Mouse (Mus musculus) G1E (cell line): Measurements from ENCODE around the gene Fgfr2. TPM values are rescaled to one million over a fixed set of nuclear protein-coding genes. Genes with fewer than 3 reads are reported as not detected.

Experiments used
- ATAC-seq: 2 replicates; pipeline ENCODE4 v1.8.0; 2016; ENCODE audit warnings: mild to moderate bottlenecking; ENCODE audit not compliant: insufficient number of reproducible peaks, poor library complexity, low FRiP score, severe bottlenecking; ENCODE audit errors: extremely low read depth
- DNase-seq: peaks from one replicate; pipeline ENCODE4 v3.0.0; 2012; ENCODE audit warnings: low spot score
- H3K27me3 ChIP-seq: 2 replicates; pipeline ENCODE4 v1.6.1; 2012; ENCODE audit warnings: mild to moderate bottlenecking, low read length, inconsistent platforms; ENCODE audit not compliant: insufficient read depth
- H3K36me3 ChIP-seq: replicated peaks from 2 replicates; pipeline ENCODE3; 2012; ENCODE audit warnings: mild to moderate bottlenecking, inconsistent platforms
- H3K4me1 ChIP-seq: 2 replicates; pipeline ENCODE4 v1.6.1; 2012; ENCODE audit warnings: low read depth, low read length, inconsistent platforms, mixed read lengths; ENCODE audit not compliant: insufficient read depth
- H3K4me3 ChIP-seq: 2 replicates; pipeline ENCODE4 v1.5.1; 2012; ENCODE audit warnings: low read depth, mild to moderate bottlenecking, inconsistent platforms, low read length, moderate library complexity, mixed read lengths
- H3K9me3 ChIP-seq: replicated peaks from 2 replicates; pipeline ENCODE4 v1.6.1; 2012; ENCODE audit warnings: inconsistent platforms
- CTCF ChIP-seq: IDR thresholded peaks from 2 replicates; pipeline ENCODE4 v1.5.1; 2012; ENCODE audit warnings: low read depth, low read length, inconsistent platforms, mixed read lengths
- GATA1 ChIP-seq: IDR thresholded peaks from 2 replicates; pipeline ENCODE4 v1.6.1; 2012; ENCODE audit warnings: borderline replicate concordance, low read length, inconsistent platforms, mixed read lengths
- GATA2 ChIP-seq: IDR thresholded peaks from 2 replicates; pipeline ENCODE4 v1.6.1; 2012; ENCODE audit warnings: low read depth, low read length, inconsistent platforms, borderline replicate concordance
- POLR2AphosphoS5 ChIP-seq: IDR thresholded peaks from 2 replicates; pipeline ENCODE4 v1.6.1; 2012; ENCODE audit warnings: low read depth, low read length, inconsistent platforms; ENCODE audit not compliant: insufficient replicate concordance
- TAL1 ChIP-seq: conservative IDR thresholded peaks from 2 replicates; pipeline ENCODE4 v1.6.1; 2012; ENCODE audit warnings: low read depth, low read length, inconsistent platforms, mixed read lengths
- polyA plus RNA-seq: library from polyadenylated mRNA; stranded (reverse); fragments of >175 nt; gene quantifications from 2 replicates; pipeline ENCODE4 v1.2.3, GENCODE M21; 2012
- total RNA-seq, 2 experiments: library from RNA; stranded (forward) in 1 of 2; stranded (reverse) in 1 of 2; fragments of 200-1000 nt in 1 of 2; fragments of >200 nt in 1 of 2; fragmentation: Nextera tagmentation in 1 of 2; gene quantifications; 2 replicates each; pipeline ENCODE4 v1.2.3; 2014 to 2017

Fgfr2 gene
- total and polyA plus RNA-seq, 3 experiments = 0.22 TPM; not detected in 2

DNA sequence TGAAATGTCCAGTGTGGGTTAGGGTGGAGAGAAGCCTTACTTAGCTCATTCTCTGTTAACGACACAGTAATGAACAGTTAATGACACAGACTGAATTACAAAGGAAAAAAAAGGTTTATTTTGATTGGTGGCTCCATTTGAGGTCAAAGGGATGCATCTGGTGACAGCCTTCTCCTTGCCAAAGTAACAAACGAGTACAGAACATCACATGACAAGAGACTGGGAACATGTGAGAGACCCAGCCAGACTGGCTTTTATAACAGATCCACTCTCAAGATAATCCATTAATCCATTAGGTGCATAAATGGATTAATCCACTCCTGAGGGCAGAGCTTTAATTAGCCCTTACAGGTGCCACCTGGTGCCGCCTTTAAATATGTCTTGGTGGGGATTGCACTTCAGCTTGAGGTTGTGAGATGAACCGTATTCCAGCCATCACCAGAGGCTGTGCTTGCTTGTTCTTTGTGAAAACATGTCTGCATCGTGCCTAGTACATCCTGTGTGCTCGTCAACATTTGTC lies 2470.1 kb downstream of the Fgfr2 start:
- Histone ChIP-seq H3K27me3 (no peaks in the 10 kb centered on the region), H3K4me3 (no peak overlapping the region), H3K36me3 (no peaks in the 10 kb centered on the region), H3K9me3 (peaks cover 77% of the 10 kb centered on the region), H3K4me1 (no peaks in the 10 kb centered on the region)
- ATAC-seq (no peak), DNase-seq (no peak)
- no peak for TF ChIP-seq GATA2
- no peak for TF ChIP-seq GATA1

DNA sequence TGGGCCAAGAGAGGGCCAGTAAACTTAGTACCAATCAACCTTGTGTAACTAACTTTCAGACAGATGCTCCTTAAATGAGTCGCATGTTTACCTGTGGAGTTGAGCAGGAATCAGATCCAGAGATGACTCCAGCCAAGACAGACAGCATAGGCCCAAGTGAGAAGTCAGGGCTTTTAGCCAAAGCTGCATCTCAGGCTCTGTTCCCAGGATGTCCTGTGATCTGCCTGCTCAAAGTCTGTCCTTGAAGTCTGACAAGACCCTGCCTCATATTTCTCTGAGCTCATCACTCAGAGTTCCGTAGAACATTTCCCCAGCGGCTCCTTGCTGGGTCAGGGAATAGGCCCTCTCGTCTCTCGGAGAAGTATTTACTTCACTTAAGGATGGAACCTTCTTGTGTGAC lies 2472.5 kb downstream of the Fgfr2 start:
- H3K9me3 ChIP-seq = peaks cover 77% of the 10 kb centered on the region
- no peak for ATAC-seq

DNA sequence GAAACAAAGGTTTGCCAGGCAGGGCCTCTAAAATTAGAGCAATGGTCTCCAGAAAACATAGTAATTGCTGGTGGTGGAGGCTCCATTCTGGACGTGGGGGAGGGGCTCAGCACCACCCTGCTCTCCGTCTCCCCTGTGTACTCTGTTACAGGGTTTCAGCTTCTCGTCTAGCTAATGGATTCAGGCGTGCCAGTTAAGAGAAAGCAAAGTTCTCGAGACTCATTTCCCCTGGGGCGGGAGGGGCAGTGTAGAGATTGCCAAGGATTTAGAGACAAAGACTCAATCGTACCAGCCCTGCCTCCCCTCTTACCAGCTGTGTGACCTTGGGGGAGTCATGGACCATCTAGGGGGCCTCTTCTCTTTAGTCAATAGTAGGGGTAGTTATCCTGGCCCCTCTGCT lies 2473.9 kb downstream of the Fgfr2 start:
- no peaks in the 10 kb centered on the region for H3K4me1 ChIP-seq
- H3K36me3 ChIP-seq = no peaks in the 10 kb centered on the region
- no peaks in the 10 kb centered on the region for H3K27me3 ChIP-seq
- TF ChIP-seq GATA1 (no peak), POLR2AphosphoS5 (no peak), TAL1 (no peak), GATA2 (no peak), CTCF (no peak)
- ATAC-seq (no peak), DNase-seq (no peak)
- no peak overlapping the region for H3K4me3 ChIP-seq
- peaks cover 75% of the 10 kb centered on the region for H3K9me3 ChIP-seq

More for the DNA sequence above, 2472.5 kb downstream of the Fgfr2 start:
- H3K4me3 ChIP-seq = no peak overlapping the region
- no peaks in the 10 kb centered on the region for H3K36me3 ChIP-seq
- no peaks in the 10 kb centered on the region for H3K4me1 ChIP-seq
- no peaks in the 10 kb centered on the region for H3K27me3 ChIP-seq
- TF ChIP-seq POLR2AphosphoS5 (no peak), GATA1 (no peak), GATA2 (no peak), TAL1 (no peak), CTCF (no peak)
- no peak for DNase-seq

DNA sequence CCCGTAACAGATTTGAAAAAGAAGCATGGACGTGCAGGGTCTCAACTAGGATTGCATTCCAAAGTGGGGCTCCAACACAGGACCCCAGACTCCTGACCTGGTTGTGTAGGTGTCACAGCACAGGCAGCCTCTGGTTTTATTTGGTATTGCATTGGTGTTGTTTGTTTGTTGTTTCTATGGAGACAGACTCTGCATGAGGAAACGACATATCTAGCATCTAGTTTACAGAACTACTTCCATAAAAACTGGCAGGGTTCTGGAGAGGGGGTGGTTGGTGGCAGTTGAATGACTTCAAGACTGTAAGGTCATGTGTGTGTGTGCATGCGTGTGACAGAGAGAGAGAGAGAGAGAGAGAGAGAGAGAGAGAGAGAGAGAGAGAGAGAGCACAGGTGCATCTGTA lies 2475.1 kb downstream of the Fgfr2 start:
- TF ChIP-seq TAL1 = no peak
- TF ChIP-seq CTCF = no peak
- TF ChIP-seq GATA2 = no peak
- no peak for TF ChIP-seq GATA1
- no peak for TF ChIP-seq POLR2AphosphoS5
- H3K9me3 ChIP-seq = peaks cover 75% of the 10 kb centered on the region
- no peaks in the 10 kb centered on the region for H3K27me3 ChIP-seq
- no peaks in the 10 kb centered on the region for H3K4me1 ChIP-seq
- ATAC-seq (no peak), DNase-seq (no peak)
- H3K4me3 ChIP-seq = no peak overlapping the region
- no peaks in the 10 kb centered on the region for H3K36me3 ChIP-seq

DNA sequence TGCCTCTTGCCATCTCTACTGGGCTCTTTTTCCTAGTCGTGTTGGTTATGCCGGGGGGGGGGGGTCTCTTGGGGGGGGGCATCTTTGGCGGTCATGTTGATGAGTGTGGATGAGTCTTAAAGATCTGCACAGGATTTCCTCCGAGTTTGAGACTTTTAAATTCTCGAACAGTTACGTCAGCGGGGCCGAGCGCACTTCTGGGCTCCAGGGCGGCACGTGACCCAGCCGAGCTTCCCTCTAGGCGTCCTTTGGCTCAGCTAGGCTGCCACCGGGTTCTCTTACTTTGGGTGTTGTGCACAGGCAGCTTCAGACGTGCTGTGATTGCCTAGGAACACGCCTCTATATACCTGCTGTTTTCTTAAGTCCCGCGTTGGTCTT lies 2476.4 kb downstream of the Fgfr2 start:
- no peaks in the 10 kb centered on the region for H3K27me3 ChIP-seq
- TF ChIP-seq POLR2AphosphoS5 (no peak), GATA1 (no peak), GATA2 (no peak), TAL1 (no peak), CTCF (no peak)
- DNase-seq = no peak
- ATAC-seq = no peak
- no peaks in the 10 kb centered on the region for H3K36me3 ChIP-seq
- H3K9me3 ChIP-seq = peaks cover 70% of the 10 kb centered on the region
- H3K4me3 ChIP-seq = no peak overlapping the region
- no peaks in the 10 kb centered on the region for H3K4me1 ChIP-seq

DNA sequence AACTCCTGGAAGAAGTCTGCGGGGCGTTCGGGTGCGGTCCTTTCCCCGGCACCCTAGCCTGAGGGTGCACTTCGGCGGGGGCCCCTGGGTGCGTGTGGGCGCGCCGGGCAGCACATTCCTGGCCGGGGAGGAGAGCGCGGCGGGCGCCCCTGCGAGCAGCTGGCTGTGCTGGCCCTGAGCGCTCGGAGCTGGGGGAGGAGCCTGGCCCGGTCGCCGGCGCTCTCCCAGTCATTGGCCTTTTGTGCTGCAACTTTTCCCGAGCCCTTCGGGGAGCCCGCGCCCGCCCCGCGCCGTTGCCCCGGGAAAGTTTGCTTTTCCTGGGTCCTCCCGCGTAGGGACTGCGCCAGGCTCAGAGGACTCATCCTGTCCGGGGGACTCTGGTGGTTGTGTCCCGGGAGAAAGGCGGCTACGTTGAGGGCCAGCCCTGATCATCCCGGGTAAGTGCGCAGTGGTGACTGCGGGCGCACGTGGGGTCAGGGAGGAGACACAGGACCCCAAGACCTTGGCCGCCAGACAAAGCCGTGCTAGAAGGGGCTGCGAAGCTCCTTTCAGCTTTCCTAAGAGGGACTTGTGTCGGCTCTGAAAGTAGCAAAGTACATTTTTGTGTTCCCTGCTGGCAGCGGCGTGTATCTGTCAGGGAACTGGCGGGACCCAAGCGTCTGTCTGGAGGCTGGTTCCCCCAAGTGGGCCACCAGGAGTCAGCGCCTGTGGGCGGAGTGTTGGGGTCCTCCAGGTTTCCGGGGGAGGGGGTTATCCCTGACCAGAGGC lies 2477.0 kb downstream of the Fgfr2 start:
- Histone ChIP-seq H3K36me3 (no peaks in the 10 kb centered on the region), H3K4me3 (no peak overlapping the region; the same call in 1 of the 2 replicates), H3K27me3 (no peaks in the 10 kb centered on the region), H3K4me1 (no peaks in the 10 kb centered on the region), H3K9me3 (peaks cover 71% of the 10 kb centered on the region)
- DNase-seq (no peak), ATAC-seq (no peak)
- no peak for TF ChIP-seq GATA1
- no peak for TF ChIP-seq GATA2
- TF ChIP-seq POLR2AphosphoS5 = no peak
- no peak for TF ChIP-seq TAL1
- TF ChIP-seq CTCF = no peak
